Mouse (Mus musculus): ENCODE data around the gene Polr2b. TPM values are rescaled to one million over a fixed set of nuclear protein-coding genes. Genes with fewer than 3 reads are reported as not detected.
A peak's percentile ranks its signal among the peaks of the same experiment; 100 is the strongest.

The Polr2b gene
- polyA plus RNA-seq, 1 experiment from 2014 or later = 70.0 TPM

- Histone ChIP-seq H3K27ac (no peak overlapping the region), H3K4me3 (peak overlapping the region; percentile 96), H3K27me3 (no peaks in the 10 kb centered on the region), H3K36me3 (peaks cover 30% of the 10 kb centered on the region), H3K9me3 (no peaks in the 10 kb centered on the region), H3K9ac (peak overlapping the region; percentile 83), H3K4me1 (replicated peaks) (peaks cover 34% of the 10 kb centered on the region), H3K4me2 (peak overlapping the region; percentile 99)
- 83% methylated on average over 5 of the region's 5 CpGs for WGBS
- no peak for ATAC-seq (ENCODE audit: low FRiP score)
Observed at GRCm38 (mm10) chr5:77307821-77308553, 2.0 kb upstream of the Polr2b start.

DNA sequence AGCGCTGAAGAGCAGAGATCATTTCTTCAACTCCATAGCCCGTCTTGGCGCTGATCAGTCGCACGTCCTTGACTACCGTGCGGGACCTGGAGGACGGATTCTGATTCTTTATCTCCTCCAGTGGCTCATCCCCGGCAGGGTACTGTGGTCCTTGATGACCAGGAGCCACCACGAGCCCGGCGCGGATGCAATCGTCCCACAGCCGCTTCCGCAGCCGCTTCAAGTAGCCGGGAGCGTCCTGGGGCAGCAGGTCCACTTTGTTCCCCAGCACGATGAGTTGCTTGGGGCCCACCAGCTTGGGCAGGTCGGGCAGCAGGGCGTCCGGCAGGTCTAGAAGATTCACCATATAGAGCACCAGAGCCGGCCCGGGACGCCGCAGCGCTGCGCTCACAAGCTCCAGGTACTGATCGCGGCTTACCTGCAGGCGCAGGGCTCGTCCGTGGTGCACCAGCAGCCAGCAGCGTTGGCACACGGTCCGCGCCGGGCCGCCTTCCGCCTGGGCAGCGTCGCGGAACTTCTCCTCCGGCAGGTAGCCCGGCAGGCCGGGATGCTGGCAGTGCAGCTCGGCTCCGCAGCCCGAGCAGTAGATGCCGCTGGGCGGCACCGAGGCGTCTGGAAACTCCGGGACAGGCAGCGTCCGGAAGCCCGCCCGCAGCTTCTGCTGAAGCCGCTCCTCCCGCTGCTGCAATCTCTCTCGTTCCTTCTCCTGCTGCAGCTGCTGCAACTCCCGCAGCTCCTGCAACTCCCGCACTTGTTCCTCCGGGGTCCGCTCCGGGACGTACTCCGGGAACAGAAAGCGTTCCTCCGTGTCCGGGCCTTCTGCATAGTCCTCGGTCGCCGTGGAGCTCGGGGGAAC is 668 bp upstream of the Polr2b start:
- ATAC-seq (ENCODE audit: low FRiP score) = peak; percentile 34
- under 1% methylated on average over 76 of the region's 76 CpGs for WGBS
- Histone ChIP-seq H3K9ac (peak overlapping the region; percentile 83), H3K4me2 (peak overlapping the region; percentile 99), H3K4me3 (peak overlapping the region; percentile 96), H3K9me3 (no peaks in the 10 kb centered on the region), H3K4me1 (replicated peaks) (peaks cover 34% of the 10 kb centered on the region), H3K27ac (peak overlapping the region; percentile 95), H3K27me3 (no peaks in the 10 kb centered on the region), H3K36me3 (peaks cover 35% of the 10 kb centered on the region)

GRCm38 (mm10) chr5:77314206-77314605 is 4.3 kb downstream of the Polr2b start:
- H3K4me1 ChIP-seq (replicated peaks) = peaks cover 15% of the 10 kb centered on the region
- no peak overlapping the region for H3K27ac ChIP-seq
- no peak overlapping the region for H3K4me2 ChIP-seq
- no peaks in the 10 kb centered on the region for H3K9me3 ChIP-seq
- H3K27me3 ChIP-seq = no peaks in the 10 kb centered on the region
- ATAC-seq (ENCODE audit: low FRiP score) = no peak
- no peak overlapping the region for H3K4me3 ChIP-seq
- no peak overlapping the region for H3K9ac ChIP-seq
- H3K36me3 ChIP-seq = peaks cover 57% of the 10 kb centered on the region
- WGBS = 97% methylated on average over 4 of the region's 4 CpGs

DNA sequence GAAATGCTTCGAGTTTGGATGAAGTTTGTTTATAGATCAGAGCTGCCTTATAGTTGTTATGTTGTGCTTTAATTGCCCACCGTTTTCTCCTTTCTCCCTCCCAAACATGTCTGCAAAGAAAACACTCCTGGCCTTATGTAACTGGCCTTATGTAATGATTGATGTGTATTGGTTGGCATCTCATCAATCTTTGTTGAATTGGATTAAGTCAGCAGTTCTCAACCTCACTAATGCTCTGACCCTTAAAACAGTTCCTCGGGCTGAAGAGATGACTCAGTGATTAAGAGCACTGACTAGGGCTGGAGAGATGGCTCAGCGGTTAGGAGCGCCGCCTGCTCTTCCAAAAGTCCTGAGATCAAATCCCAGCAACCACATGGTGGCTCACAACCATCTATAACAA is 5.0 kb downstream of the Polr2b start:
- Histone ChIP-seq H3K4me3 (no peak overlapping the region), H3K9me3 (no peaks in the 10 kb centered on the region), H3K27me3 (no peaks in the 10 kb centered on the region), H3K9ac (no peak overlapping the region), H3K27ac (no peak overlapping the region), H3K36me3 (peaks cover 61% of the 10 kb centered on the region), H3K4me1 (replicated peaks) (peaks cover 15% of the 10 kb centered on the region), H3K4me2 (no peak overlapping the region)
- 86% methylated on average over 6 of the region's 6 CpGs for WGBS
- no peak for ATAC-seq (ENCODE audit: low FRiP score)

GRCm38 (mm10) chr5:77324936-77325335 is 15.0 kb downstream of the Polr2b start:
- no peaks in the 10 kb centered on the region for H3K27me3 ChIP-seq
- H3K27ac ChIP-seq = no peak overlapping the region
- peaks cover 94% of the 10 kb centered on the region for H3K36me3 ChIP-seq
- H3K4me1 ChIP-seq (replicated peaks) = no peaks in the 10 kb centered on the region
- no peak overlapping the region for H3K4me3 ChIP-seq
- WGBS = 85% methylated on average over 1 of the region's 1 CpGs
- no peak overlapping the region for H3K9ac ChIP-seq
- no peak for ATAC-seq (ENCODE audit: low FRiP score)
- no peaks in the 10 kb centered on the region for H3K9me3 ChIP-seq
- no peak overlapping the region for H3K4me2 ChIP-seq

- no peak for ATAC-seq (ENCODE audit: low FRiP score)
- H3K4me3 ChIP-seq = no peak overlapping the region
- 80% methylated on average over 5 of the region's 5 CpGs for WGBS
Observed at GRCm38 (mm10) chr5:77330154-77330553, 20.2 kb downstream of the Polr2b start.

GRCm38 (mm10) chr5:77340033-77340432 is 30.1 kb downstream of the Polr2b start:
- 94% methylated on average over 4 of the region's 4 CpGs for WGBS
- no peak overlapping the region for H3K4me3 ChIP-seq
- no peak overlapping the region for H3K9ac ChIP-seq
- H3K36me3 ChIP-seq = peaks cover 90% of the 10 kb centered on the region
- no peaks in the 10 kb centered on the region for H3K27me3 ChIP-seq
- H3K4me1 ChIP-seq (replicated peaks) = no peaks in the 10 kb centered on the region
- no peak overlapping the region for H3K4me2 ChIP-seq
- no peaks in the 10 kb centered on the region for H3K9me3 ChIP-seq
- ATAC-seq (ENCODE audit: low FRiP score) = no peak
- H3K27ac ChIP-seq = no peak overlapping the region

More at GRCm38 (mm10) chr5:77330154-77330553, 20.2 kb downstream of the Polr2b start:
- no peaks in the 10 kb centered on the region for H3K27me3 ChIP-seq
- H3K27ac ChIP-seq = no peak overlapping the region
- H3K9me3 ChIP-seq = no peaks in the 10 kb centered on the region
- peaks cover 88% of the 10 kb centered on the region for H3K36me3 ChIP-seq
- H3K4me1 ChIP-seq (replicated peaks) = no peaks in the 10 kb centered on the region
- no peak overlapping the region for H3K4me2 ChIP-seq
- H3K9ac ChIP-seq = no peak overlapping the region

DNA sequence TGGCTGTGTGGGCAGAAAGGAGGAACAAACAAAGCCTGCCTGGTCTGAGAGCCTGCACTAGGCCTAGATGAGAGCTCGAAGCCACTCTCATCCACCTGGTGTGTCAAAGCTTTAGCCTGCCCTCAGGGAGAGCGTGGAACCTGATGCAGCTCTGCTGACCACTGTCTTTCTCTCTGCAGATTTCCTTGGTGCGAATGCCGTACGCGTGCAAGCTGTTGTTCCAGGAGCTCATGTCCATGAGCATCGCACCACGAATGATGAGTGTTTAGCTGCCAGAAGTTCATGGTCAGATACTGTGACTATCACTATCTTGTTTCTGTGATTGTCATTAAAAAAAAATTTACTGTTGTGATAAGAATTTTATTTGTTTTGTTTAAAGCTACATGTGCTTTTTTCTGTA is 39.0 kb downstream of the Polr2b start:
- H3K27ac ChIP-seq = no peak overlapping the region
- ATAC-seq (ENCODE audit: low FRiP score) = no peak
- no peak overlapping the region for H3K9ac ChIP-seq
- H3K27me3 ChIP-seq = 0 out of 2 replicates have a peak, but pooled peaks cover 1% of the 10 kb centered on the region
- peaks cover 63% of the 10 kb centered on the region for H3K36me3 ChIP-seq
- H3K9me3 ChIP-seq = no peaks in the 10 kb centered on the region
- H3K4me1 ChIP-seq (replicated peaks) = no peaks in the 10 kb centered on the region
- WGBS = 97% methylated on average over 8 of the region's 8 CpGs
- H3K4me3 ChIP-seq = no peak overlapping the region
- no peak overlapping the region for H3K4me2 ChIP-seq

DNA sequence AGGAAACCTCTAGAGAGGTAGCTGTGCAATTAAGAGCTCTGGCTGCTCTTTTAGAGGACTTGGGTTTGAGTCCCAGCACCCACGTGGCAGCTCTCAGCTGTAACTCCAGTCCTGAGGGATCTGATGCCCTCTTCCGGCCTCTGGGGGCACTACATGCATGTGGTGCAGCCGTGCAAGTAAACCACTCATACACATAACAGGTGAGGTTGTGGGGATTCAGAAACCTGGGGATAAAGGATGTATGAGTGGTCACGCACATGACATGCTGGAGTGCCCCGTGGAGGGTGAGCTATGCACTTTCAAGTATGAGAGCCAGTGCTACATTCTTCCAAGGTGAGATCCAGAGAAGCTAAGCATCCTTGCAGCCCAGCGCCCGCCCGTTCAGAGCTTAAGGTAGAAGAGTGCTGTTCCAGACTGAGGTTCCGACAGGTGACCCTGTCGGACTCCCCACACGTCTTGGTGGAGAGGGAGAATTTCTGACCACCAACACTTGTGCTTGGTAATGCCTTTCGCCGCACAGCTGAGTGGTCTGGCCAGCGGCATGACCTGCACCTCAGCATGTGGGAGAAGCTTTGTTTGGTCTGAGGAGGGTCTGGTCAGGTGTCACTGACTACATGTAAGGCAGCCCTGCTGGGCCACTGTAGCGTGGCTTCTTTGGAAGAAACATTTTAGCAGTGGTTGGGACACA is 40.2 kb downstream of the Polr2b start:
- H3K36me3 ChIP-seq = peaks cover 54% of the 10 kb centered on the region
- H3K4me3 ChIP-seq = no peak overlapping the region
- WGBS = 90% methylated on average over 15 of the region's 15 CpGs
- H3K4me1 ChIP-seq (replicated peaks) = peaks cover 10% of the 10 kb centered on the region
- no peak for ATAC-seq (ENCODE audit: low FRiP score)
- no peaks in the 10 kb centered on the region for H3K9me3 ChIP-seq
- no peak overlapping the region for H3K27ac ChIP-seq
- no peak overlapping the region for H3K9ac ChIP-seq
- peaks cover 4% of the 10 kb centered on the region; the same call in 1 of the 2 replicates for H3K27me3 ChIP-seq
- no peak overlapping the region for H3K4me2 ChIP-seq

GRCm38 (mm10) chr5:77351691-77352090 is 41.7 kb downstream of the Polr2b start:
- no peak for ATAC-seq (ENCODE audit: low FRiP score)
- peaks cover 10% of the 10 kb centered on the region for H3K4me1 ChIP-seq (replicated peaks)
- no peak overlapping the region for H3K9ac ChIP-seq
- H3K27ac ChIP-seq = no peak overlapping the region
- H3K4me2 ChIP-seq = no peak overlapping the region
- H3K9me3 ChIP-seq = no peaks in the 10 kb centered on the region
- no peak overlapping the region for H3K4me3 ChIP-seq
- H3K36me3 ChIP-seq = peaks cover 41% of the 10 kb centered on the region
- H3K27me3 ChIP-seq = peaks cover 6% of the 10 kb centered on the region; the same call in 1 of the 2 replicates
- WGBS = 77% methylated on average over 9 of the region's 9 CpGs

DNA sequence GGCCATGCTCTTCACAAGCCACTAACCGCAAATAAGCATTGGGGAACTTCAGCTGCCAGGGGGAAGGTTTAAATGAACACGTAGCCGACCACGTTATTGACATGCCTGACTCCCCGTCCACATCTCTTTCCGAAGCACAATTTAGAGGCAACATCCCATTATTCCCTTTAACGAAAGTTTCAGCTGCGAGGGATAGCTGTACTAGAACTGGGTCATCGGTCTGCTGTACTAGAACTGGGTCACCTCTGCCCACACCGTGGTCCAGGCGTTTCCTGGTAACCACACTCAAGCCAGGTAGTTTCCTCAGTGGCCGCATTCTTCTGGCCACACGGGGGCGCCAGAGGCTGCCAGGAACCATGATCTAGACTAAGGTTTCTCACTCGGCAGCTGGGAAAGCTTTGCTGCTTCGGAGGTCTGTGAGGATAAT is 44.4 kb downstream of the Polr2b start:
- WGBS = 9% methylated on average over 16 of the region's 16 CpGs
- peaks cover 25% of the 10 kb centered on the region for H3K4me1 ChIP-seq (replicated peaks)
- peaks cover 6% of the 10 kb centered on the region; the same call in 1 of the 2 replicates for H3K27me3 ChIP-seq
- peak overlapping the region; percentile 51 for H3K4me2 ChIP-seq
- peaks cover 14% of the 10 kb centered on the region for H3K36me3 ChIP-seq
- peak; percentile 53; the same call in 1 of the 2 replicates for ATAC-seq (ENCODE audit: low FRiP score)
- H3K4me3 ChIP-seq = peak overlapping the region; percentile 25
- no peak overlapping the region for H3K9ac ChIP-seq
- no peaks in the 10 kb centered on the region for H3K9me3 ChIP-seq
- no peak overlapping the region for H3K27ac ChIP-seq
